Mouse (Mus musculus) midbrain, embryonic 14.5 days (tissue): Measurements from ENCODE around the gene Ptcd2. TPM values are rescaled to one million over a fixed set of nuclear protein-coding genes. Genes with fewer than 3 reads are reported as not detected.

ENCODE experiments used
- polyA plus RNA-seq: library from polyadenylated mRNA; unstranded; fragments of >200 nt; fragmentation: Nextera tagmentation; extraction: Ambion mirVana; gene quantifications from 2 replicates; pipeline ENCODE4 v1.2.1, GENCODE M21; 2014

Gene Ptcd2
- polyA plus RNA-seq, 1 experiment from 2014 or later, result 62.2 TPM

Other genes with a start within 250 kb of the Ptcd2 start
- 0.43 and 0.79 TPM in 2 replicates for gene Zfp366, start 159.9 kb downstream of the Ptcd2 start, polyA plus RNA-seq
- 36.5 and 38.2 TPM in 2 replicates for gene Mrps27, start 81 bp upstream of the Ptcd2 start, polyA plus RNA-seq
- gene Map1b, start 171.8 kb upstream of the Ptcd2 start, polyA plus RNA-seq, result 2,111 and 2,470 TPM in 2 replicates